Mouse (Mus musculus) testis, adult 2 months (tissue): Measurements from ENCODE around the gene Notum.

ENCODE experiments used
- CTCF ChIP-seq: fragments of 200-500 bp; IDR thresholded peaks from 2 replicates; pipeline ENCODE4 v1.5.1; 2012; ENCODE audit warnings: low read depth, mild to moderate bottlenecking, inconsistent platforms, low read length, moderate library complexity; ENCODE audit not compliant: control insufficient read depth, insufficient read depth, insufficient replicate concordance
- POLR2A ChIP-seq: fragments of 200-500 bp; IDR thresholded peaks from 2 replicates; pipeline ENCODE4 v1.6.1; 2012; ENCODE audit warnings: low read depth, mild to moderate bottlenecking, inconsistent platforms, low read length, moderate library complexity; ENCODE audit not compliant: control insufficient read depth

- TF ChIP-seq POLR2A = no peak
- TF ChIP-seq CTCF = no peak
Observed at GRCm38 (mm10) chr11:120605667-120606066, 55.3 kb downstream of the Notum start.
